Mouse (Mus musculus) hindbrain, embryonic 16.5 days (tissue): ENCODE results near the gene Cdc42. TPM values are rescaled to one million over a fixed set of nuclear protein-coding genes. Genes with fewer than 3 reads are reported as not detected.
A peak's percentile ranks its signal among the peaks of the same experiment; 100 is the strongest.

Experiments
- ATAC-seq: fragments of 200-750 bp; cut with Nextera tagmentation; 2 replicates; pipeline ENCODE4 v1.8.0; 2017; ENCODE audit warnings: moderate TSS enrichment, moderate library complexity
- H3K27ac ChIP-seq: fragments of 300-500 bp; sonication (generic); 2 replicates; pipeline ENCODE4 v1.5.1; 2014; ENCODE audit warnings: low read depth, mild to moderate bottlenecking, control low read depth, low read length, moderate library complexity
- H3K27me3 ChIP-seq: fragments of 300-500 bp; sonication (generic); replicated peaks from 2 replicates; pipeline ENCODE4 v1.6.1; 2014; ENCODE audit warnings: low read length; ENCODE audit not compliant: control insufficient read depth, insufficient read depth
- H3K36me3 ChIP-seq: fragments of 300-500 bp; sonication (generic); 2 replicates; pipeline ENCODE4 v1.6.1; 2014; ENCODE audit warnings: mild to moderate bottlenecking, low read length, moderate library complexity, mixed read lengths; ENCODE audit not compliant: control insufficient read depth, insufficient read depth
- H3K4me1 ChIP-seq: fragments of 300-500 bp; sonication (generic); 2 replicates; pipeline ENCODE4 v1.6.1; 2014; ENCODE audit warnings: low read depth, low read length; ENCODE audit not compliant: control insufficient read depth, insufficient read depth
- H3K4me2 ChIP-seq: fragments of 300-500 bp; sonication (generic); 2 replicates; pipeline ENCODE4 v1.6.1; 2014; ENCODE audit warnings: mild to moderate bottlenecking, low read length, control low read depth, moderate library complexity
- H3K4me3 ChIP-seq: fragments of 300-500 bp; sonication (generic); 2 replicates; pipeline ENCODE4 v1.5.1; 2014; ENCODE audit warnings: mild to moderate bottlenecking, low read length, control low read depth, moderate library complexity
- H3K9ac ChIP-seq: fragments of 300-500 bp; sonication (generic); 2 replicates; pipeline ENCODE4 v1.6.1; 2014; ENCODE audit warnings: low read depth, mild to moderate bottlenecking, control low read depth, low read length, moderate library complexity
- H3K9me3 ChIP-seq: fragments of 300-500 bp; sonication (generic); 2 replicates; pipeline ENCODE4 v1.6.1; 2014; ENCODE audit warnings: mild to moderate bottlenecking, low read length, moderate library complexity; ENCODE audit not compliant: control insufficient read depth
- WGBS: fragments of 180-500 bp; shearing (Covaris S2); extraction: QIAGEN DNeasy Blood & Tissue Kit; methylation state at CpG from one replicate; pipeline ENCODE4 v1.1.7; 2014; 5-methylcytosine and 5-hydroxymethylcytosine counted together
- polyA plus RNA-seq: library from polyadenylated mRNA; unstranded; fragments of >200 nt; fragmentation: Nextera tagmentation; extraction: Ambion mirVana; gene quantifications from 2 replicates; pipeline ENCODE4 v1.2.1, GENCODE M21; 2015

Gene Cdc42
- polyA plus RNA-seq, 1 experiment from 2014 or later, result 1,060 TPM

DNA sequence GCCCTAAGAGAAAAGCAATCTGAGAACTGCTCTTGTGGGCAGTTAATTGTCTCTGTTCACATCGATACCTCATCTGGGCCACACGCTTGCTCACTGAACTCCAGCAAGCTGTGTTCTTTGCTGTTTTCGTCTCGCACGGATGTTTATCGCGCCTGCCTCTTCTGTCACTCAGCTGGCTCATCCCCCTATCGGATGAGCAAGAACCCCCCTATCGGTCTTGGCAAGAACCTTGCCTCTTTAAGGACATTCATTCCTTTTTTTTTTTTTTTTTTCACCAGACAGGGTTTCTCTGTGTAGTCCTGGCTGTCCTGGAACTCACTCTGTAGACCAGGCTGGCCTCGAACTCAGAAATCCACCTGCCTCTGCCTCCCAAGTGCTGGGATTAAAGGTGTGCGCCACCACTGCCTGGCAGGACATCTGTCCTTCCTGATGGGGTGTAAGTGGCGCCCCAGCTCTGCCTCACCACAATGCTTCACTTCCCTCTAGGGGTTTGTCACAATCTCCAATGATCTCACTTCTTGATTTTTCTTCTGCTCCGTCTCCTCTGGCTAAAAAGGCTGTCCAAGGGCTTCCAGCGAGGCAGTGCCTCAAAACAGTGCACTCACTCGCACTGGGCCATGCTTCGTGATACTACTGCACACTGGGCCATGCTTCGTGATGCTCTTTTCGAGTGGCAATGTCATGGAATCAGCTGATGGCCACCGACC is 8.0 kb upstream of the Cdc42 start:
- 86% methylated on average over 19 of the region's 19 CpGs for WGBS
- no peak for ATAC-seq
- Histone ChIP-seq H3K27me3 (no peaks in the 10 kb centered on the region), H3K4me1 (peaks cover 6% of the 10 kb centered on the region; the same call in 1 of the 2 replicates), H3K9ac (no peak overlapping the region), H3K4me3 (no peak overlapping the region), H3K4me2 (no peak overlapping the region), H3K27ac (no peak overlapping the region), H3K36me3 (no peaks in the 10 kb centered on the region), H3K9me3 (no peaks in the 10 kb centered on the region)

DNA sequence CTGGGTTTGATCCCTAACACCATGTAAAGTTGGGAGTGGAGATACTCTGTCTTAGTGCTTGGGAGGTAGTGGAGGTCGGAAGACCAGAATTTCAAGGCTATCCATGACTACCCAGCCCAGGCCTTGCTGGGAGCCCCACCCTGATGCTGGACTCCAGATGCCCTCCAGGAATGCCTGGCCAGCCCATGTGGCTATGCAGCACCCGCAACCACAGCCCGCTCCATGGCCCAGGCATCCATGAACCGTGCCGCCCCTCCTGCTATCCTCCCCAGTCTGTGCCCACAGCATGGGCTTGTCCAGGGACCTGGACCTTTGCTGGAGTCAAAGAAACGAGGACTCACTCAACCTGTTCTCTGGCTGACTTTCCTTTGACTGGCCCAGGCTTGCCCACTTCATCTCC is 7.3 kb upstream of the Cdc42 start:
- Histone ChIP-seq H3K4me2 (no peak overlapping the region), H3K9ac (no peak overlapping the region), H3K9me3 (no peaks in the 10 kb centered on the region), H3K36me3 (no peaks in the 10 kb centered on the region), H3K4me3 (no peak overlapping the region), H3K4me1 (no peaks in the 10 kb centered on the region), H3K27ac (no peak overlapping the region), H3K27me3 (no peaks in the 10 kb centered on the region)
- WGBS, result 90% methylated on average over 6 of the region's 6 CpGs
- no peak for ATAC-seq

DNA sequence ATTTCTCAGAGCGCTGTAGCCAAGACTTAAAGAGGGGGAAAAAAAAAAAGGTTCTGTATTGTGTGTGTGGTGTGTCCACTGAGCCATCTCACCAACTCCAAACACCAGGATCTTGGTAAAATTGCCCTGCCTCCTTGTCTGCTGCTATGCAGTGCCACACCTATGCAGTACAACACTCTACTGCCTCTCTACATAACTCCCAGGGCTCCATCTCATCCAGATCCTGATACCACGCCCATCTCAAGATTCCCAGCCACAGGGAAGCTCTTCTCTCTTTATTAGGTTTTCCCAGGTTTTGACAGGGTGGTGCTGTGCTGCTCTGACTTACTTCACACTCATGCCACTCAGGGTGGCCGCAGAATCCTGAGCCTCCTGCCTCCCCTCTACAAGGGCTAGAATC is 3.5 kb upstream of the Cdc42 start:
- WGBS, result 63% methylated on average over 3 of the region's 3 CpGs
- no peak for ATAC-seq
- no peak overlapping the region for H3K27ac ChIP-seq
- H3K9ac ChIP-seq, result no peak overlapping the region
- H3K9me3 ChIP-seq, result no peaks in the 10 kb centered on the region
- no peaks in the 10 kb centered on the region for H3K36me3 ChIP-seq
- no peaks in the 10 kb centered on the region for H3K27me3 ChIP-seq
- H3K4me2 ChIP-seq, result no peak overlapping the region
- peaks cover 3% of the 10 kb centered on the region for H3K4me1 ChIP-seq
- no peak overlapping the region for H3K4me3 ChIP-seq

GRCm38 (mm10) chr4:137358291-137359002 is 927 bp upstream of the Cdc42 start:
- ATAC-seq, result no peak
- Histone ChIP-seq H3K27ac (no peak overlapping the region), H3K4me3 (no peak overlapping the region), H3K27me3 (no peaks in the 10 kb centered on the region), H3K4me2 (no peak overlapping the region), H3K36me3 (no peaks in the 10 kb centered on the region), H3K9ac (no peak overlapping the region), H3K9me3 (no peaks in the 10 kb centered on the region), H3K4me1 (peaks cover 23% of the 10 kb centered on the region)
- WGBS, result 62% methylated on average over 14 of the region's 14 CpGs

- peak overlapping the region; percentile 84 for H3K4me3 ChIP-seq
- H3K9ac ChIP-seq, result peak overlapping the region; percentile 99
- peak overlapping the region; percentile 62 for H3K4me2 ChIP-seq
- under 1% methylated on average over 38 of the region's 90 CpGs for WGBS
- no peaks in the 10 kb centered on the region for H3K9me3 ChIP-seq
- H3K27me3 ChIP-seq, result no peaks in the 10 kb centered on the region
- ATAC-seq, result peak; percentile 73
- peak overlapping the region; percentile 97 for H3K27ac ChIP-seq
- no peaks in the 10 kb centered on the region for H3K36me3 ChIP-seq
- peaks cover 31% of the 10 kb centered on the region for H3K4me1 ChIP-seq
These were observed 628 bp downstream of the Cdc42 start for GRCm38 (mm10) chr4:137356674-137357510.

- no peak overlapping the region for H3K27ac ChIP-seq
- no peak for ATAC-seq
- H3K4me2 ChIP-seq, result no peak overlapping the region
- no peaks in the 10 kb centered on the region for H3K9me3 ChIP-seq
- H3K4me1 ChIP-seq, result peaks cover 24% of the 10 kb centered on the region
- no peak overlapping the region for H3K4me3 ChIP-seq
- H3K27me3 ChIP-seq, result no peaks in the 10 kb centered on the region
- H3K36me3 ChIP-seq, result no peaks in the 10 kb centered on the region
- no peak overlapping the region for H3K9ac ChIP-seq
These were observed 6.9 kb downstream of the Cdc42 start for GRCm38 (mm10) chr4:137350627-137351026.

DNA sequence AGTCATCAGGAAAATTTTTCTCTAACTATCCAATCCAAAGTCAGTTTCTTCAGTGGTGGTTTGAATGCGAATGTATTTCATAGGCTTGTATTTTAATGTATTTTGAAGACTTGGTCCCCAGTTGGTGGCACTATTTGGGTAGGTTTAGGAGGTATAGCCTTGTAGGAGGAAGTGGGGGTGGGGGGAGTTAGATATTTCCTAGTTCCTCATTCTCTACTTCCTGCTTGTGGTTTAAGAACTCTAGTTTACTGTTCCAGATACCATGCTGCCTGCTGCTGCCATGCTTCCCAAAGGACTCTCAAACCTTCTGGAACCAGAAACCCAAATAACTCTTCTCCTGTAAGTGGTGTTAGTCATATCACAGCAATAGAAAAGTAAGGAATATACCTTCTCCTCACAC is 11.7 kb downstream of the Cdc42 start:
- Histone ChIP-seq H3K27me3 (no peaks in the 10 kb centered on the region), H3K9ac (no peak overlapping the region), H3K4me1 (no peaks in the 10 kb centered on the region), H3K27ac (no peak overlapping the region), H3K4me2 (no peak overlapping the region), H3K36me3 (no peaks in the 10 kb centered on the region), H3K9me3 (no peaks in the 10 kb centered on the region), H3K4me3 (no peak overlapping the region)
- 98% methylated on average over 1 of the region's 1 CpGs for WGBS
- ATAC-seq, result no peak

GRCm38 (mm10) chr4:137345112-137345511 is 12.4 kb downstream of the Cdc42 start:
- Histone ChIP-seq H3K27ac (no peak overlapping the region), H3K9me3 (no peaks in the 10 kb centered on the region), H3K4me1 (no peaks in the 10 kb centered on the region), H3K9ac (no peak overlapping the region), H3K27me3 (no peaks in the 10 kb centered on the region), H3K4me3 (no peak overlapping the region), H3K4me2 (no peak overlapping the region), H3K36me3 (no peaks in the 10 kb centered on the region)
- 76% methylated on average over 2 of the region's 2 CpGs for WGBS
- no peak for ATAC-seq

DNA sequence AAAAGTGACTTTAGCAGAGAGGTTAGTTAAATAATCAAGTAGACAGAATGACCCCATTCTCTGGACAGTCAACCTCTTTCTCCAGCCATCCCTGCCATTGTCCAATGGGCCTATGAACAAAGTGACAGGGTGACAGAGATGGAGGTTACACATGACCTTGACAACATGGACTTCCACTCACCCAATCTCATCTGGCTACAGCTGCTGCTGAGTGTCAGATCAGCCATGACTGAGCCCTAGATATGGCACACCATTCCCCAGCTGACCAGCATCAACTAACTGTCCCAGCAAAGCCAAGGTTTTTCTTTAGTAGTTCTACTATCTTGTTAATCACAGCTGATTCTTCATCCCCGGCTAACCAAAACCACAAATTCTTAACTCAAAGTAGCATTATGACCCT is 14.7 kb downstream of the Cdc42 start:
- Histone ChIP-seq H3K9me3 (no peaks in the 10 kb centered on the region), H3K27me3 (no peaks in the 10 kb centered on the region), H3K4me1 (no peaks in the 10 kb centered on the region; the same call in 1 of the 2 replicates), H3K4me3 (no peak overlapping the region), H3K4me2 (no peak overlapping the region), H3K9ac (no peak overlapping the region), H3K36me3 (no peaks in the 10 kb centered on the region), H3K27ac (no peak overlapping the region)
- WGBS, result 93% methylated on average over 1 of the region's 1 CpGs
- no peak for ATAC-seq
